In the genomic region with DNA sequence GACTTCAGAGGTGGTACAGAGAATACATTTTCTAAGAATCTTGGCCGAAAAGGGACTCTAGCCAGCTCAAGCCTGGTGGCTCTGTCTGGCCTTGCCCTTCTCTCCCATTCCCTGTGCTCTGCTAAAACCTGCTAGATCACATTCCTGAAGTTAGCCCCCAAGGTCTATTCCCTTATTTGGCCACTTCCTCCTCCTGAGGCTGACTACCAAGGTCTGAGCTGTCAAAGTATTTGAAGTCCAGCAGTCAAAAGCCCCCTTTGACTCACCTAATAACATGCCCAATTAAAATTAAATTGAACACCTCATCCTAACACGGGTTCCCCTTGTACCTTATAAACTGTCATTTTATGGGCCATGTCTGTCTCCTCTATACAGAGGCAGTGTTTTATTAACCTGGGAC, we compare ENCODE assay signal across 13 mouse cellular contexts.
DNase-seq lines count a peak whose midpoint lies in the region; ATAC-seq lines count a peak whose summit lies in the region.
"Had no signal": no experiment of that assay in that cellular context is flagged by ENCODE, and none has a peak within 500 bp of the region (broad histone marks: within the 10 kb centered on the region; RNA-seq: fewer than 3 reads in every experiment).

No protein-coding gene starts in this region.

- no peak overlapping the region for H3K9ac ChIP-seq in intestine, embryonic 16.5 days (ENCODE audit: low read depth, low read length)
- H3K9ac ChIP-seq: neural tube, embryonic 13.5 days had no signal

- H3K9me3 ChIP-seq in intestine, embryonic 16.5 days (ENCODE audit: control insufficient read depth, low read length), result no peaks in the 10 kb centered on the region
- H3K9me3 ChIP-seq: neural tube, embryonic 13.5 days had no signal

- no peak overlapping the region for H3K4me2 ChIP-seq in intestine, embryonic 16.5 days (ENCODE audit: low read depth, low read length)
- H3K4me2 ChIP-seq: neural tube, embryonic 13.5 days had no signal

- H3K4me3 ChIP-seq in intestine, embryonic 16.5 days (ENCODE audit: low read length), result no peak overlapping the region
- H3K4me3 ChIP-seq: gastrocnemius, adult 2 months; neural tube, embryonic 13.5 days had no signal

- H3K27me3 ChIP-seq in intestine, embryonic 16.5 days (replicated peaks; ENCODE audit: control insufficient read depth, insufficient read depth, low read length), result no peaks in the 10 kb centered on the region
- H3K27me3 ChIP-seq: neural tube, embryonic 13.5 days had no signal

- H3K27ac ChIP-seq in intestine, embryonic 16.5 days (ENCODE audit: low read length), result no peak overlapping the region
- H3K27ac ChIP-seq: gastrocnemius, adult 2 months; neural tube, embryonic 13.5 days had no signal

- peak; percentile 83 for ATAC-seq in intestine, embryonic 16.5 days
- ATAC-seq: inflammation-experienced regulatory T-cells, adult 6 months had no signal

- H3K36me3 ChIP-seq in intestine, embryonic 16.5 days (ENCODE audit: control insufficient read depth, insufficient read depth, low read length), result no peaks in the 10 kb centered on the region
- H3K36me3 ChIP-seq: neural tube, embryonic 13.5 days had no signal

- H3K4me1 ChIP-seq in intestine, embryonic 16.5 days (ENCODE audit: control insufficient read depth, insufficient read depth, low read length), result no peaks in the 10 kb centered on the region

- 48% methylated on average over 2 of the region's 2 CpGs for WGBS in intestine, embryonic 16.5 days

- DNase-seq in adrenal gland, adult 2 months, result peak; percentile 63
- no peak for DNase-seq in adrenal gland, adult 18-20 months (ENCODE audit: low spot score in 2 of 2)
- DNase-seq in adrenal gland, postnatal 10 days, result peak; percentile 43
- DNase-seq in kidney, postnatal 36 days, result peak; percentile 22 to 51
- no peak for DNase-seq in left cerebral cortex, adult 9 months (ENCODE audit: low spot score in 2 of 2)
- DNase-seq in cerebellum, postnatal 10 days, result no peak
- no peak for DNase-seq in MN1 (ENCODE audit: low spot score)
- DNase-seq: cerebellum, adult 18-20 months; gastrocnemius, adult 2 months; midbrain, embryonic 14.5 days had no signal

Comparison
In these comparisons a context has a peak if more than half of its experiments do, and no peak if none do; other contexts are left out.
1. DNase-seq: peak in adrenal gland, adult 2 months (single experiment), adrenal gland, postnatal 10 days (single experiment) and kidney, postnatal 36 days (2 of 2); none in adrenal gland, adult 18-20 months (0 of 2), left cerebral cortex, adult 9 months (0 of 2), cerebellum, postnatal 10 days (0 of 2) and MN1 (single experiment).